Mouse (Mus musculus) NIH3T3 (cell line): ENCODE measurements at regions not wholly inside any gene's neighbourhood (a gene's known extent, or its start where the extent isn't known, plus 50 kb on each side); places are given as distances from the start of the nearest gene placed in this dataset.

Experiments
- DNase-seq: peaks from one replicate; pipeline ENCODE4 v3.0.0-alpha.2; 2012; ENCODE audit warnings: low read depth

GRCm38 (mm10) chr7:94504748-94505147, 1425.1 kb downstream of the Fam181b start:
- DNase-seq = no peak

GRCm38 (mm10) chr7:94517002-94517401, 1437.3 kb downstream of the Fam181b start:
- peak; percentile 13 for DNase-seq

- no peak for DNase-seq
Observed at GRCm38 (mm10) chr7:94532520-94532919, 1452.9 kb downstream of the Fam181b start.

GRCm38 (mm10) chr7:94548332-94548731, 1468.7 kb downstream of the Fam181b start:
- no peak for DNase-seq

GRCm38 (mm10) chr7:94581475-94581874, 1501.8 kb downstream of the Fam181b start:
- DNase-seq = no peak

- no peak for DNase-seq
Observed at GRCm38 (mm10) chr7:94587791-94588190, 1508.1 kb downstream of the Fam181b start.

GRCm38 (mm10) chr7:94594643-94595042, 1515.0 kb downstream of the Fam181b start:
- no peak for DNase-seq

GRCm38 (mm10) chr7:94618965-94619364, 1539.3 kb downstream of the Fam181b start:
- DNase-seq = no peak

- no peak for DNase-seq
Observed at GRCm38 (mm10) chr7:94624546-94624945, 1544.9 kb downstream of the Fam181b start.

GRCm38 (mm10) chr7:94637367-94638023, 1533.6 kb upstream of the Tenm4 start:
- DNase-seq = no peak

- DNase-seq = no peak
Observed at GRCm38 (mm10) chr7:94644560-94645285, 1526.3 kb upstream of the Tenm4 start.

- DNase-seq = no peak
Observed at GRCm38 (mm10) chr7:94645337-94645736, 1525.7 kb upstream of the Tenm4 start.

GRCm38 (mm10) chr7:94650462-94650861, 1520.6 kb upstream of the Tenm4 start:
- DNase-seq = no peak

- DNase-seq = no peak
Observed at GRCm38 (mm10) chr7:94666392-94667155, 1504.5 kb upstream of the Tenm4 start.

- no peak for DNase-seq
Observed at GRCm38 (mm10) chr7:94668296-94668695, 1502.8 kb upstream of the Tenm4 start.

- no peak for DNase-seq
Observed at GRCm38 (mm10) chr7:94668836-94669396, 1502.1 kb upstream of the Tenm4 start.

GRCm38 (mm10) chr7:94687887-94688286, 1483.2 kb upstream of the Tenm4 start:
- DNase-seq = no peak

GRCm38 (mm10) chr7:94697214-94697613, 1473.8 kb upstream of the Tenm4 start:
- DNase-seq = no peak

GRCm38 (mm10) chr7:94706457-94706856, 1464.6 kb upstream of the Tenm4 start:
- no peak for DNase-seq

- peak; percentile 10 for DNase-seq
Observed at GRCm38 (mm10) chr7:94733433-94733832, 1437.6 kb upstream of the Tenm4 start.

- DNase-seq = no peak
Observed at GRCm38 (mm10) chr7:94734741-94735140, 1436.3 kb upstream of the Tenm4 start.
